Mouse (Mus musculus): ENCODE results near the gene Adcy6. TPM values are rescaled to one million over a fixed set of nuclear protein-coding genes. Genes with fewer than 3 reads are reported as not detected.

Gene Adcy6
- polyA plus RNA-seq, 1 experiment from 2014 or later: 6.4 TPM

GRCm38 (mm10) chr15:98632107-98632744 lies 22.4 kb upstream of the Adcy6 start:
- H3K9ac ChIP-seq (ENCODE audit: low read length): peak overlapping the region; percentile 95
- H3K4me2 ChIP-seq (ENCODE audit: low read length): peak overlapping the region; percentile 87
- DNase-seq (ENCODE audit: low spot score): peak; percentile 75
- peak overlapping the region; percentile 81 for H3K4me3 ChIP-seq (ENCODE audit: low read depth, low read length)
- peak; percentile 51 for ATAC-seq
- H3K4me1 ChIP-seq (ENCODE audit: control insufficient read depth, insufficient read depth, low read length): peaks cover 36% of the 10 kb centered on the region
- H3K36me3 ChIP-seq (ENCODE audit: control insufficient read depth, insufficient read depth, low read length): no peaks in the 10 kb centered on the region
- whole genome bisulfite sequencing: under 1% methylated on average over 25 of the region's 25 CpGs
- peak overlapping the region; percentile 69 for H3K27ac ChIP-seq (ENCODE audit: low read depth, low read length)
- H3K9me3 ChIP-seq (replicated peaks; ENCODE audit: control insufficient read depth, low read length): no peaks in the 10 kb centered on the region
- peaks cover 15% of the 10 kb centered on the region; the same call in 1 of the 2 replicates for H3K27me3 ChIP-seq (replicated peaks; ENCODE audit: control insufficient read depth, insufficient read depth, low read length)

- Histone ChIP-seq H3K4me2 (ENCODE audit: low read length) (peak overlapping the region; percentile 87), H3K4me1 (ENCODE audit: control insufficient read depth, insufficient read depth, low read length) (peaks cover 28% of the 10 kb centered on the region), H3K36me3 (ENCODE audit: control insufficient read depth, insufficient read depth, low read length) (no peaks in the 10 kb centered on the region), H3K9ac (ENCODE audit: low read length) (0 out of 2 replicates have a peak overlapping the region, but pooled peaks have one; percentile 95), H3K27me3 (replicated peaks; ENCODE audit: control insufficient read depth, insufficient read depth, low read length) (peaks cover 15% of the 10 kb centered on the region; the same call in 1 of the 2 replicates), H3K27ac (ENCODE audit: low read depth, low read length) (peak overlapping the region; percentile 69; the same call in 1 of the 2 replicates), H3K9me3 (replicated peaks; ENCODE audit: control insufficient read depth, low read length) (no peaks in the 10 kb centered on the region), H3K4me3 (ENCODE audit: low read depth, low read length) (peak overlapping the region; percentile 81)
- under 1% methylated on average over 18 of the region's 18 CpGs for WGBS
- peak; percentile 1; the same call in 1 of the 2 replicates for ATAC-seq
- DNase-seq (ENCODE audit: low spot score): peak; percentile 67
These were observed 21.6 kb upstream of the Adcy6 start for GRCm38 (mm10) chr15:98631493-98631892.

GRCm38 (mm10) chr15:98630540-98630939 lies 20.7 kb upstream of the Adcy6 start, which contains the start of gene Cacnb3:
Gene Cacnb3, plus strand, starts transcription at chr15:98630840.
- peaks cover 23% of the 10 kb centered on the region for H3K4me1 ChIP-seq (ENCODE audit: control insufficient read depth, insufficient read depth, low read length)
- peak within 1 kb of the TSS; percentile 69; the same call in 1 of the 2 replicates for H3K27ac ChIP-seq (ENCODE audit: low read depth, low read length)
- no peaks in the 10 kb centered on the region for H3K36me3 ChIP-seq (ENCODE audit: control insufficient read depth, insufficient read depth, low read length)
- H3K9me3 ChIP-seq (replicated peaks; ENCODE audit: control insufficient read depth, low read length): no peaks in the 10 kb centered on the region
- H3K9ac ChIP-seq (ENCODE audit: low read length): no peak within 1 kb of the TSS
- peak within 1 kb of the TSS; percentile 87 for H3K4me2 ChIP-seq (ENCODE audit: low read length)
- ATAC-seq (no peak), DNase-seq (ENCODE audit: low spot score) (no peak)
- H3K4me3 ChIP-seq (ENCODE audit: low read depth, low read length): peak within 1 kb of the TSS; percentile 81
- peaks cover 15% of the 10 kb centered on the region; the same call in 1 of the 2 replicates for H3K27me3 ChIP-seq (replicated peaks; ENCODE audit: control insufficient read depth, insufficient read depth, low read length)
- 40% methylated on average over 4 of the region's 4 CpGs for WGBS

GRCm38 (mm10) chr15:98629464-98629863 lies 19.6 kb upstream of the Adcy6 start:
- H3K27ac ChIP-seq (ENCODE audit: low read depth, low read length): no peak overlapping the region
- peaks cover 15% of the 10 kb centered on the region; the same call in 1 of the 2 replicates for H3K27me3 ChIP-seq (replicated peaks; ENCODE audit: control insufficient read depth, insufficient read depth, low read length)
- no peaks in the 10 kb centered on the region for H3K9me3 ChIP-seq (replicated peaks; ENCODE audit: control insufficient read depth, low read length)
- no peak overlapping the region for H3K4me3 ChIP-seq (ENCODE audit: low read depth, low read length)
- DNase-seq (ENCODE audit: low spot score): no peak
- H3K9ac ChIP-seq (ENCODE audit: low read length): no peak overlapping the region
- peaks cover 20% of the 10 kb centered on the region for H3K4me1 ChIP-seq (ENCODE audit: control insufficient read depth, insufficient read depth, low read length)
- no peak overlapping the region for H3K4me2 ChIP-seq (ENCODE audit: low read length)
- no peak for ATAC-seq
- H3K36me3 ChIP-seq (ENCODE audit: control insufficient read depth, insufficient read depth, low read length): no peaks in the 10 kb centered on the region
- WGBS: 63% methylated on average over 6 of the region's 6 CpGs

- no peak for ATAC-seq
- Histone ChIP-seq H3K27ac (ENCODE audit: low read depth, low read length) (peak overlapping the region; percentile 58; the same call in 1 of the 2 replicates), H3K4me3 (ENCODE audit: low read depth, low read length) (no peak overlapping the region; the same call in 1 of the 2 replicates)
These were observed 18.8 kb upstream of the Adcy6 start for GRCm38 (mm10) chr15:98628589-98629254.

GRCm38 (mm10) chr15:98626487-98627212 lies 16.8 kb upstream of the Adcy6 start:
- ATAC-seq: no peak
- Histone ChIP-seq H3K4me2 (ENCODE audit: low read length) (no peak overlapping the region), H3K9ac (ENCODE audit: low read length) (no peak overlapping the region), H3K36me3 (ENCODE audit: control insufficient read depth, insufficient read depth, low read length) (no peaks in the 10 kb centered on the region), H3K4me1 (ENCODE audit: control insufficient read depth, insufficient read depth, low read length) (peaks cover 8% of the 10 kb centered on the region), H3K9me3 (replicated peaks; ENCODE audit: control insufficient read depth, low read length) (no peaks in the 10 kb centered on the region), H3K27ac (ENCODE audit: low read depth, low read length) (no peak overlapping the region), H3K27me3 (replicated peaks; ENCODE audit: control insufficient read depth, insufficient read depth, low read length) (peaks cover 15% of the 10 kb centered on the region; the same call in 1 of the 2 replicates), H3K4me3 (ENCODE audit: low read depth, low read length) (no peak overlapping the region)
- DNase-seq (ENCODE audit: low spot score): no peak
- 80% methylated on average over 7 of the region's 7 CpGs for WGBS

More at GRCm38 (mm10) chr15:98628589-98629254, 18.8 kb upstream of the Adcy6 start:
- no peaks in the 10 kb centered on the region for H3K9me3 ChIP-seq (replicated peaks; ENCODE audit: control insufficient read depth, low read length)
- H3K4me2 ChIP-seq (ENCODE audit: low read length): peak overlapping the region; percentile 33
- no peaks in the 10 kb centered on the region for H3K36me3 ChIP-seq (ENCODE audit: control insufficient read depth, insufficient read depth, low read length)
- WGBS: 10% methylated on average over 20 of the region's 20 CpGs
- peaks cover 15% of the 10 kb centered on the region; the same call in 1 of the 2 replicates for H3K27me3 ChIP-seq (replicated peaks; ENCODE audit: control insufficient read depth, insufficient read depth, low read length)
- peak overlapping the region; percentile 46; the same call in 1 of the 2 replicates for H3K9ac ChIP-seq (ENCODE audit: low read length)
- peak; percentile 61 for DNase-seq (ENCODE audit: low spot score)
- peaks cover 17% of the 10 kb centered on the region for H3K4me1 ChIP-seq (ENCODE audit: control insufficient read depth, insufficient read depth, low read length)

GRCm38 (mm10) chr15:98626078-98626477 lies 16.2 kb upstream of the Adcy6 start:
- DNase-seq (ENCODE audit: low spot score): no peak
- Histone ChIP-seq H3K9ac (ENCODE audit: low read length) (no peak overlapping the region), H3K4me2 (ENCODE audit: low read length) (no peak overlapping the region), H3K36me3 (ENCODE audit: control insufficient read depth, insufficient read depth, low read length) (no peaks in the 10 kb centered on the region), H3K27ac (ENCODE audit: low read depth, low read length) (no peak overlapping the region), H3K4me3 (ENCODE audit: low read depth, low read length) (no peak overlapping the region), H3K4me1 (ENCODE audit: control insufficient read depth, insufficient read depth, low read length) (peaks cover 8% of the 10 kb centered on the region), H3K9me3 (replicated peaks; ENCODE audit: control insufficient read depth, low read length) (no peaks in the 10 kb centered on the region), H3K27me3 (replicated peaks; ENCODE audit: control insufficient read depth, insufficient read depth, low read length) (peaks cover 12% of the 10 kb centered on the region; the same call in 1 of the 2 replicates)
- WGBS: 30% methylated on average over 8 of the region's 8 CpGs
- no peak for ATAC-seq

GRCm38 (mm10) chr15:98623361-98623821 lies 13.5 kb upstream of the Adcy6 start:
- DNase-seq (ENCODE audit: low spot score): no peak
- Histone ChIP-seq H3K36me3 (ENCODE audit: control insufficient read depth, insufficient read depth, low read length) (no peaks in the 10 kb centered on the region), H3K4me2 (ENCODE audit: low read length) (no peak overlapping the region), H3K27me3 (replicated peaks; ENCODE audit: control insufficient read depth, insufficient read depth, low read length) (no peaks in the 10 kb centered on the region), H3K4me1 (ENCODE audit: control insufficient read depth, insufficient read depth, low read length) (peaks cover under 1% of the 10 kb centered on the region), H3K9me3 (replicated peaks; ENCODE audit: control insufficient read depth, low read length) (no peaks in the 10 kb centered on the region), H3K9ac (ENCODE audit: low read length) (no peak overlapping the region), H3K27ac (ENCODE audit: low read depth, low read length) (no peak overlapping the region), H3K4me3 (ENCODE audit: low read depth, low read length) (no peak overlapping the region)
- ATAC-seq: no peak
- WGBS: 61% methylated on average over 5 of the region's 5 CpGs
